Mouse (Mus musculus): Measurements from ENCODE around the gene Veph1.

Gene Veph1

GRCm38 (mm10) chr3:66296545-66296944, at the start of gene Veph1:
TSS of gene Veph1 (minus strand) at chr3:66296837.
- DNase-seq (ENCODE audit: low spot score), result peak; percentile 22

GRCm38 (mm10) chr3:66340742-66341141, 44.1 kb upstream of the Veph1 start:
- DNase-seq (ENCODE audit: low spot score), result no peak

GRCm38 (mm10) chr3:66332401-66332729, 35.7 kb upstream of the Veph1 start:
- no peak for DNase-seq (ENCODE audit: low spot score)

GRCm38 (mm10) chr3:66331592-66332400, 35.2 kb upstream of the Veph1 start:
- DNase-seq (ENCODE audit: low spot score), result peak; percentile 96

- DNase-seq (ENCODE audit: low spot score), result no peak
Observed at GRCm38 (mm10) chr3:66330896-66331579, 34.4 kb upstream of the Veph1 start.

- peak; percentile 69 for DNase-seq (ENCODE audit: low spot score)
Observed at GRCm38 (mm10) chr3:66325962-66326834, 29.6 kb upstream of the Veph1 start.

GRCm38 (mm10) chr3:66325486-66325951, 28.9 kb upstream of the Veph1 start:
- peak; percentile 64 for DNase-seq (ENCODE audit: low spot score)

- DNase-seq (ENCODE audit: low spot score), result no peak
Observed at GRCm38 (mm10) chr3:66314793-66315715, 18.4 kb upstream of the Veph1 start.

- DNase-seq (ENCODE audit: low spot score), result no peak
Observed at GRCm38 (mm10) chr3:66310586-66310985, 13.9 kb upstream of the Veph1 start.

GRCm38 (mm10) chr3:66309531-66309930, 12.9 kb upstream of the Veph1 start:
- no peak for DNase-seq (ENCODE audit: low spot score)

- DNase-seq (ENCODE audit: low spot score), result peak; percentile 40
Observed at GRCm38 (mm10) chr3:66295236-66295635, 1.4 kb downstream of the Veph1 start.

GRCm38 (mm10) chr3:66294729-66295128, 1.9 kb downstream of the Veph1 start:
- no peak for DNase-seq (ENCODE audit: low spot score)

- DNase-seq (ENCODE audit: low spot score), result peak; percentile 76
Observed at GRCm38 (mm10) chr3:66292356-66292946, 4.2 kb downstream of the Veph1 start.

GRCm38 (mm10) chr3:66263270-66263669, 33.4 kb downstream of the Veph1 start:
- no peak for DNase-seq (ENCODE audit: low spot score)

GRCm38 (mm10) chr3:66262319-66262718, 34.3 kb downstream of the Veph1 start:
- DNase-seq (ENCODE audit: low spot score), result peak; percentile 76

- DNase-seq (ENCODE audit: low spot score), result no peak
Observed at GRCm38 (mm10) chr3:66254504-66255105, 42.0 kb downstream of the Veph1 start.

- no peak for DNase-seq (ENCODE audit: low spot score)
Observed at GRCm38 (mm10) chr3:66251842-66252241, 44.8 kb downstream of the Veph1 start.

GRCm38 (mm10) chr3:66240476-66240875, 56.2 kb downstream of the Veph1 start:
- DNase-seq (ENCODE audit: low spot score), result no peak

- DNase-seq (ENCODE audit: low spot score), result peak; percentile 61
Observed at GRCm38 (mm10) chr3:66236234-66236871, 60.3 kb downstream of the Veph1 start.

Data from embryo, embryonic 10.5 days (tissue).